Mouse (Mus musculus): ENCODE measurements around the gene Trub2. TPM values are rescaled to one million over a fixed set of nuclear protein-coding genes. Genes with fewer than 3 reads are reported as not detected.

Trub2 gene
- total and polyA plus RNA-seq, 3 experiments, result 32.6 to 41.4 (median 39.0) TPM

DNA sequence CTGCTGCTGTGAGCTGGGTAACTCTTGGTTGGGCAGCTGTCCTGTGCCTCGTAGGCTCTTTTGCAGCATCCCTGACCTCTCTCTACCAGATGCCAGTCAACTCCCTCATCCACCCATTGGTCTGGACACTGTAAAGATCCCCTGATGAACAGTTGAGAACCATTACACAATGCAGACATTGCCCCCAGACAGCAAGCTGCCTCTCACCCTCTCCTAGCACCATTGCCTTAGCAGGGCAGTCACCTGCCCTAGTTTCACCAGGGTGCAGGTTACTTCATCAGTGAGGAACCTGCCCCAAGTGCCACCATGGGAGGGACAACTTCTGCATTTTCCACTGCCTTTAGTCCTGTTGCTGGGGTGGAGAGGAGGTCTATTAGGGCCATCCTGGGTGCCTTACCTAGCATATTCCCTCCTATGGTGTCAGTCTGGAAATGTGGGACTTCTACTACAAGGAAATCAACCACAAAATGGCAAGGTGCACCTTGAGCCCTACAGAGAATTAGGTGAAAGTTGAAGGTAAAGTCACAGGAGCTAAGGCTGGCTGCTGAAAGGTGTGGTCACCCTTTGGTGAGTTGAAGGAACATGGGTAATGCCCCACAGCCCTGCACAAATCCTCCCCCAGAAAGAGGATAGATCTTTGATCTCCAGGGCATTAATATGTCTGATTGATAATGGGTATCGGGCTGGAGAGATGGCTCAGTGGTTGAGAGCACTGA, 4.6 kb upstream of the Trub2 start:
- DNase-seq (ENCODE audit: extremely low read depth), result no peak
- H3K27me3 ChIP-seq (replicated peaks), result no peaks in the 10 kb centered on the region
- no peaks in the 10 kb centered on the region for H3K79me2 ChIP-seq (replicated peaks; ENCODE audit: control insufficient read depth, extremely low read depth, insufficient read depth, poor library complexity, severe bottlenecking)
- no peak overlapping the region for H3K27ac ChIP-seq (ENCODE audit: insufficient read depth, low read depth)
- H3K4me1 ChIP-seq (ENCODE audit: control insufficient read depth in 1 of 2, insufficient read depth in 2 of 2), result peaks cover 0 to 9% of the 10 kb centered on the region in 2 experiments; a peak in 2 of 4 replicates
- no peak overlapping the region for H3K4me3 ChIP-seq (replicated peaks in 1 of 3; ENCODE audit: low read depth in 2 of 3, low read length in 2 of 3, poor library complexity in 1 of 3)
- peaks cover 37 to 76% of the 10 kb centered on the region in 2 experiments for H3K36me3 ChIP-seq (replicated peaks in 1 of 2; ENCODE audit: control insufficient read depth in 1 of 2, insufficient read depth in 1 of 2, low read length in 1 of 2)
- no peak overlapping the region for H3K4me2 ChIP-seq (ENCODE audit: insufficient read depth, low read depth, poor library complexity, severe bottlenecking)
- no peaks in the 10 kb centered on the region for H3K9me3 ChIP-seq (replicated peaks; ENCODE audit: low read length)
- in situ Hi-C loops (cut with MboI; ENCODE audit: low pct_ligation_motif_present, low pct_unique_long_range_greater_than_20kb, low sequenced_read_pairs), result no loop called here
- no peak overlapping the region for H3K9ac ChIP-seq (ENCODE audit: insufficient read depth, low read depth)
- dilution Hi-C loops (cut with MboI; ENCODE audit: extremely low pct_ligation_motif_present, extremely low pct_unique_long_range_greater_than_20kb, low sequenced_read_pairs), result no loop called here
- TF ChIP-seq ELF1 (IDR thresholded peaks at IDR 0.05; ENCODE audit: low read depth, low read length) (no peak), TCF12 (IDR thresholded peaks at IDR 0.05; ENCODE audit: low read depth, low read length) (no peak), ZMIZ1 (IDR thresholded peaks at IDR 0.05; ENCODE audit: low read depth, low read length) (no peak), ZC3H11A (IDR thresholded peaks at IDR 0.05; ENCODE audit: low read depth, low read length) (no peak), CTCF (conservative IDR thresholded peaks at IDR 0.05 in 1 of 2, IDR thresholded peaks at IDR 0.05 in 1 of 2; ENCODE audit: low read depth in 2 of 2, low read length in 2 of 2) (no peak), EP300 (IDR thresholded peaks at IDR 0.05; ENCODE audit: low read length) (no peak), POLR2AphosphoS2 (IDR thresholded peaks at IDR 0.05; ENCODE audit: low read depth, low read length) (no peak), MAZ (IDR thresholded peaks at IDR 0.05; ENCODE audit: low read depth, low read length) (no peak), GABPA (IDR thresholded peaks at IDR 0.05; ENCODE audit: insufficient replicate concordance, low read depth, low read length) (no peak), NELFE (IDR thresholded peaks at IDR 0.05; ENCODE audit: low read depth, low read length) (no peak), RCOR1 (conservative IDR thresholded peaks at IDR 0.05; ENCODE audit: low read depth, low read length) (no peak), NRF1 (IDR thresholded peaks at IDR 0.05; ENCODE audit: low read depth, low read length) (no peak), MXI1 (IDR thresholded peaks at IDR 0.05; ENCODE audit: low read depth, low read length) (no peak), SIN3A (IDR thresholded peaks at IDR 0.05; ENCODE audit: low read length) (no peak)

DNA sequence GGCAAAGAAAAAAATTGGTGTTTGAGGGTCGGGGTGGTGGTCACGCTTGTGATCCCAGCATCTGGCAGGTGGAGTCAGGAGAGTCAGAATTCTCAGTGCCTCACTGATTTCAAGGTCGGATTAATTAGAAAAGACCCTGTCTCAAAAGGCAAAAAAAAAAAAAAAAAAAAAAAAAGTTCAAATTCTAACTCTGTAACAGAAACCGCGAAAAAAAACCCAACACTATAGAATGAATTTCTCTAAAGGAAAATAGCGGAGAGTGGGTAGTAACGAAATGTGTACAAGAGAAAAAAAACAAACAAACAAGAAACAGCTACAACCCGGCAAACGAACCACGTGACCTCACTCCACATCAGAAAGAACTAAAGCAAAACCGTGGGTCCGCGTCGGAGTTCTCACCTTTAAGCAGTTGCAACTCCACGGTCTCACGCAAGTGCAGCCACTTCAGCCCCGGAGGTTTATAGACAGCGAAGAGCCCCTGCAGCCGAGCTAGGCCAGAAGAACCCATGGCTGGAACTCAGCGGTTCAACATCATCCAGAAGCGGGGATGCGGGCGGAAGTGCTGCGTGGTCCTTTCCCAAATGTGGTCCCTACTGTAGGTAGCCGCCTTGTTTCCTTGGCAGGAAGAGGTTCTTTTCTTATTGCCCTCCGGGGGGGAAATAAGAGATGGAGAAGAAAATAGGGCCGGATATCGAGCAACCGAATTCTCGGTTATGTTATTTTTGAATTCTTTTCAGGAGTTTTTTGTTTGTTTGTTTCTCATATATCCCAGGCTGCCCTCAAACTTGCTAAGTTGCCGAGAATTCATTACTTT, 991 bp downstream of the Trub2 start, which contains the start of gene Coq4:
Coq4 (plus strand) TSS at position 390 of the 814 bp plus-strand sequence.
- no peaks in the 10 kb centered on the region for H3K27me3 ChIP-seq (replicated peaks)
- DNase-seq (ENCODE audit: extremely low read depth), result peak; percentile 95
- TF ChIP-seq MAZ (IDR thresholded peaks at IDR 0.05; ENCODE audit: low read depth, low read length) (0 out of 2 replicates have a peak, but pooled peaks have one; percentile 25), UBTF (IDR thresholded peaks at IDR 0.05; ENCODE audit: low read depth, low read length) (no peak), GABPA (IDR thresholded peaks at IDR 0.05; ENCODE audit: insufficient replicate concordance, low read depth, low read length) (no peak; the same call in 1 of the 2 replicates), EP300 (IDR thresholded peaks at IDR 0.05; ENCODE audit: low read length) (no peak), POLR2AphosphoS2 (IDR thresholded peaks at IDR 0.05; ENCODE audit: low read depth, low read length) (peak; percentile 72; the same call in 1 of the 2 replicates), BHLHE40 (IDR thresholded peaks at IDR 0.05; ENCODE audit: low read depth, low read length) (peak; percentile 58), NRF1 (IDR thresholded peaks at IDR 0.05; ENCODE audit: low read depth, low read length) (no peak), MXI1 (IDR thresholded peaks at IDR 0.05; ENCODE audit: low read depth, low read length) (peak; percentile 90), E2F4 (IDR thresholded peaks at IDR 0.05; ENCODE audit: insufficient replicate concordance, low read depth, low read length) (peak; percentile 84; the same call in 1 of the 2 replicates), PAX5 (IDR thresholded peaks at IDR 0.05; ENCODE audit: low read length) (no peak), NELFE (IDR thresholded peaks at IDR 0.05; ENCODE audit: low read depth, low read length) (peak; percentile 92), USF2 (conservative IDR thresholded peaks at IDR 0.05; ENCODE audit: low read depth, low read length) (peak; percentile 91), CHD2 (IDR thresholded peaks at IDR 0.05; ENCODE audit: low read length) (no peak), POLR2A (IDR thresholded peaks at IDR 0.05; ENCODE audit: low read depth, low read length) (peak; percentile 88), ETS1 (conservative IDR thresholded peaks at IDR 0.05; ENCODE audit: low read depth, low read length) (no peak), SIN3A (IDR thresholded peaks at IDR 0.05; ENCODE audit: low read length) (peak; percentile 80), MYC (IDR thresholded peaks at IDR 0.05; ENCODE audit: low read depth, low read length) (peak; percentile 91), KAT2A (IDR thresholded peaks at IDR 0.05; ENCODE audit: insufficient replicate concordance, low read length) (peak; percentile 82; the same call in 1 of the 2 replicates), CHD1 (IDR thresholded peaks at IDR 0.05; ENCODE audit: low read depth, low read length) (no peak; the same call in 1 of the 2 replicates), HCFC1 (IDR thresholded peaks at IDR 0.05; ENCODE audit: low read depth, low read length) (peak; percentile 94), ELF1 (IDR thresholded peaks at IDR 0.05; ENCODE audit: low read depth, low read length) (peak; percentile 84), TBP (conservative IDR thresholded peaks at IDR 0.05; ENCODE audit: low read depth, low read length) (peak; percentile 80; the same call in 1 of the 2 replicates)

More for the DNA sequence above, 991 bp downstream of the Trub2 start, which contains the start of gene Coq4:
- in situ Hi-C loops (cut with MboI; ENCODE audit: low pct_ligation_motif_present, low pct_unique_long_range_greater_than_20kb, low sequenced_read_pairs) (no loop called here), dilution Hi-C loops (cut with MboI; ENCODE audit: extremely low pct_ligation_motif_present, extremely low pct_unique_long_range_greater_than_20kb, low sequenced_read_pairs) (no loop called here)
- peaks cover 52 to 69% of the 10 kb centered on the region in 2 experiments for H3K36me3 ChIP-seq (replicated peaks in 1 of 2; ENCODE audit: control insufficient read depth in 1 of 2, insufficient read depth in 1 of 2, low read length in 1 of 2)
- H3K27ac ChIP-seq (ENCODE audit: insufficient read depth, low read depth), result peak within 1 kb of the TSS; percentile 8; the same call in 1 of the 2 replicates
- peaks cover 7% of the 10 kb centered on the region for H3K9me3 ChIP-seq (replicated peaks; ENCODE audit: low read length)
- peak within 1 kb of the TSS; percentile 87 for H3K9ac ChIP-seq (ENCODE audit: insufficient read depth, low read depth)
- H3K4me1 ChIP-seq (ENCODE audit: control insufficient read depth in 1 of 2, insufficient read depth in 2 of 2), result peaks cover 4 to 18% of the 10 kb centered on the region in 2 experiments; a peak in 3 of 4 replicates
- peak within 1 kb of the TSS; percentile 80 to 97 (median 89) for H3K4me3 ChIP-seq (replicated peaks in 1 of 3; ENCODE audit: low read depth in 2 of 3, low read length in 2 of 3, poor library complexity in 1 of 3)
- peak within 1 kb of the TSS; percentile 98 for H3K4me2 ChIP-seq (ENCODE audit: insufficient read depth, low read depth, poor library complexity, severe bottlenecking)
- peaks cover 16% of the 10 kb centered on the region for H3K79me2 ChIP-seq (replicated peaks; ENCODE audit: control insufficient read depth, extremely low read depth, insufficient read depth, poor library complexity, severe bottlenecking)
